Mouse (Mus musculus): ENCODE results near the gene Spg20. TPM values are rescaled to one million over a fixed set of nuclear protein-coding genes. Genes with fewer than 3 reads are reported as not detected.

Gene Spg20
- polyA plus RNA-seq, 1 experiment from 2014 or later: 31.1 TPM

DNA sequence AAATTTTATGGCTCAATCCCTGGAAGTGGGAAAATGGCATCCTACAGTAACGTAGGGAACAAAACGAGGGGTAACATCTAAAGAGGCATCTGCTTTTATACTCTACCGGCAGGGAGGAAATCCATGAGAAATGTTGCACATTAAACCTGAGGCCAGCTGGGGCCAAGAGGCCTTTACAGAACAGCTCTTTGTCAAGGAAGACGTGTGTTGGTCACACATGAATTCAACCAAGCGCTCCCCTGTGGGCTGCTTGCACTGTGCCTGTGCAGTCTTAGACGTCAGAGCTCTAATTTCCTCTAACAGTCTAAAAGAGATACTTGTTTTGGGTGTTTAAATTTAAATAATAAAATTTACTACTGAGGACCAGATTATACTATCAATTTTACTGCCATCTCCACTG is 33.7 kb upstream of the Spg20 start:
- Histone ChIP-seq H3K4me2 (ENCODE audit: low read depth, low read length) (no peak overlapping the region), H3K36me3 (ENCODE audit: control insufficient read depth, insufficient read depth, low read length) (no peaks in the 10 kb centered on the region), H3K27me3 (replicated peaks; ENCODE audit: control insufficient read depth, insufficient read depth, low read length) (no peaks in the 10 kb centered on the region), H3K9me3 (ENCODE audit: control insufficient read depth, low read length) (no peaks in the 10 kb centered on the region), H3K27ac (ENCODE audit: low read length) (no peak overlapping the region), H3K9ac (ENCODE audit: low read depth, low read length) (no peak overlapping the region), H3K4me3 (ENCODE audit: low read length) (no peak overlapping the region), H3K4me1 (ENCODE audit: control insufficient read depth, insufficient read depth, low read length) (no peaks in the 10 kb centered on the region)
- 57% methylated on average over 6 of the region's 6 CpGs for WGBS
- no peak for ATAC-seq

DNA sequence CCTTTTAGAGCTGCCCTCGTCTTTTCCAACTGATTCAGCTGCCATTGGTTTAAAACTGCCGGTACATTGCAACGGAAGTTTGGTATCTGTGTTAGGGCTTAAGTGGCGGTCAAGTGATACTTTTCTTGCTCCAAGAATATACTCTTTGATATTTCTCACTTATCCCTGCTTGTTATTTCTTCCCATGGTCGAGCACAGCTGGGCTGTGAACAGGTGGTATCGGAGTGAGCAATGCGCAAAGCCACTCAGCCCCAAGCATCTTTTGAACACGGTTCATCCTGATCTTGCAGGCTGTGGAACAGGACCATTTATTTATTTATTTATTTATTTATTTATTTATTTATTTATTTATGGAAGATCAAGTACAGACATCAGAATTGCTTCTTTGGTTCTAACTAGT is 32.3 kb upstream of the Spg20 start:
- H3K4me2 ChIP-seq (ENCODE audit: low read depth, low read length): no peak overlapping the region
- no peak overlapping the region for H3K27ac ChIP-seq (ENCODE audit: low read length)
- 77% methylated on average over 8 of the region's 8 CpGs for WGBS
- 0 out of 2 replicates have a peak, but pooled peaks have one; percentile 19 for ATAC-seq
- H3K4me1 ChIP-seq (ENCODE audit: control insufficient read depth, insufficient read depth, low read length): no peaks in the 10 kb centered on the region
- no peaks in the 10 kb centered on the region for H3K9me3 ChIP-seq (ENCODE audit: control insufficient read depth, low read length)
- H3K36me3 ChIP-seq (ENCODE audit: control insufficient read depth, insufficient read depth, low read length): no peaks in the 10 kb centered on the region
- no peaks in the 10 kb centered on the region for H3K27me3 ChIP-seq (replicated peaks; ENCODE audit: control insufficient read depth, insufficient read depth, low read length)
- no peak overlapping the region for H3K9ac ChIP-seq (ENCODE audit: low read depth, low read length)
- no peak overlapping the region for H3K4me3 ChIP-seq (ENCODE audit: low read length)

DNA sequence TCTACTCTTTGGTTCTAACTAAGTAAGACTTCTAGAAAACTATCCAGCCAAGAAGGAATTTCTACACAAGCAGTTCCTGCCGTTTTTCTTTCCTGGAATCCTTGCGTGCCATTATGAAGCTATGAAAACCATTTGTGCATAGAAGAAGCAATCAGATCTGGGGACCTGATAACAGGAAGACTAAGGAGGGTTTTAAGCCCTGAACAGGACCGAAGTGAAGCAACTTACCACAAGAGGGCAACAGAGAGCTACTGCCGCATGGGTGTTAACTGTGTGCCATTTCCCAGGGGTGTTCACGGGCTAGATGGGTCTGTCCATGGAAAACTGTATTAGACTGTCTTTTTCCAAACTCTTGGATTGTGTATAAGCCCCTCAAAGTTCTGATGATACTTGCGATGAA is 31.9 kb upstream of the Spg20 start:
- Histone ChIP-seq H3K36me3 (ENCODE audit: control insufficient read depth, insufficient read depth, low read length) (no peaks in the 10 kb centered on the region), H3K27me3 (replicated peaks; ENCODE audit: control insufficient read depth, insufficient read depth, low read length) (no peaks in the 10 kb centered on the region), H3K4me1 (ENCODE audit: control insufficient read depth, insufficient read depth, low read length) (no peaks in the 10 kb centered on the region), H3K9me3 (ENCODE audit: control insufficient read depth, low read length) (no peaks in the 10 kb centered on the region), H3K9ac (ENCODE audit: low read depth, low read length) (no peak overlapping the region), H3K27ac (ENCODE audit: low read length) (no peak overlapping the region), H3K4me2 (ENCODE audit: low read depth, low read length) (no peak overlapping the region), H3K4me3 (ENCODE audit: low read length) (no peak overlapping the region)
- 16% methylated on average over 6 of the region's 6 CpGs for WGBS
- ATAC-seq: peak; percentile 86

DNA sequence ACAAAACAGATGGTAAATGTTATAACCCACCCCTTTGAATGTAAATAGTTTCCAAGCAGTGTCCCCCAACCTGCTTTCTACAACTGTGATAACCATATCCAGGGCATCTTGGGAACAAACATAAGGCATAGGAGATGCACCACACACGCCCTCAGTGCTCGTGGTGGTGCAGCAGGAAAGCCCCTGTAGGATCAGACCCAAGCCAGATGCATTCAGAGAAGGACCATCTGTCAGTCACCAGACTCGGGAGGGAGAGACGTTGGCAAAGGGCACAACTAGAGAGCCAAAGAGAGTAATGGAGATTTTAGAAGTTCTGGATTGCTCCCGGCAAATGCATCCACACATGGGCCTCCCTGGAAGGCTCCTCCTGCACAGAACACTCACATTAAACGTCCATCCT is 27.1 kb upstream of the Spg20 start:
- no peak for ATAC-seq
- no peak overlapping the region for H3K4me2 ChIP-seq (ENCODE audit: low read depth, low read length)
- H3K27ac ChIP-seq (ENCODE audit: low read length): no peak overlapping the region
- no peaks in the 10 kb centered on the region for H3K27me3 ChIP-seq (replicated peaks; ENCODE audit: control insufficient read depth, insufficient read depth, low read length)
- H3K9me3 ChIP-seq (ENCODE audit: control insufficient read depth, low read length): no peaks in the 10 kb centered on the region
- 61% methylated on average over 6 of the region's 6 CpGs for WGBS
- no peak overlapping the region for H3K4me3 ChIP-seq (ENCODE audit: low read length)
- no peak overlapping the region for H3K9ac ChIP-seq (ENCODE audit: low read depth, low read length)
- H3K36me3 ChIP-seq (ENCODE audit: control insufficient read depth, insufficient read depth, low read length): no peaks in the 10 kb centered on the region
- H3K4me1 ChIP-seq (ENCODE audit: control insufficient read depth, insufficient read depth, low read length): no peaks in the 10 kb centered on the region

DNA sequence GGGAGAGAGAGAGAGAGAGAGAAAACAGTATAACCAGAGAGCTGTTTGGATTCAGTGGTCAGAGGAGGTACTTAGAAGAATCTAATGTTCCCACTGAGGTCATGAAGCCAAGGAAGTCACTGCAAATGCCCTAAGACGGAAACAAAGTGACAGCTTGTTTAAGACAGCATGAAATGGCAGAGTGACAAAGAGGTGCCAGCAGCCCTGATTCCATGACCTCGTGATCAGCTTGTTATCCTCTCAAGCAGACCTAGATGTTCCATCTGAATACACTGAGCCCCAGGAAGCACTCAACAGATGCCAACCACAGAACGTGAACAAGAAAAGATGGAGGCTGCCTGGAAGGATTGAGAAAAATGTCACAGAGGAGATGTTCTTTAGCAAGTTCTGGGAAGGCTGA is 26.2 kb upstream of the Spg20 start:
- Histone ChIP-seq H3K4me1 (ENCODE audit: control insufficient read depth, insufficient read depth, low read length) (0 out of 2 replicates have a peak, but pooled peaks cover 3% of the 10 kb centered on the region), H3K36me3 (ENCODE audit: control insufficient read depth, insufficient read depth, low read length) (no peaks in the 10 kb centered on the region), H3K9me3 (ENCODE audit: control insufficient read depth, low read length) (no peaks in the 10 kb centered on the region), H3K9ac (ENCODE audit: low read depth, low read length) (no peak overlapping the region), H3K27ac (ENCODE audit: low read length) (no peak overlapping the region), H3K4me2 (ENCODE audit: low read depth, low read length) (no peak overlapping the region), H3K27me3 (replicated peaks; ENCODE audit: control insufficient read depth, insufficient read depth, low read length) (no peaks in the 10 kb centered on the region), H3K4me3 (ENCODE audit: low read length) (no peak overlapping the region)
- 65% methylated on average over 3 of the region's 3 CpGs for WGBS
- ATAC-seq: no peak

DNA sequence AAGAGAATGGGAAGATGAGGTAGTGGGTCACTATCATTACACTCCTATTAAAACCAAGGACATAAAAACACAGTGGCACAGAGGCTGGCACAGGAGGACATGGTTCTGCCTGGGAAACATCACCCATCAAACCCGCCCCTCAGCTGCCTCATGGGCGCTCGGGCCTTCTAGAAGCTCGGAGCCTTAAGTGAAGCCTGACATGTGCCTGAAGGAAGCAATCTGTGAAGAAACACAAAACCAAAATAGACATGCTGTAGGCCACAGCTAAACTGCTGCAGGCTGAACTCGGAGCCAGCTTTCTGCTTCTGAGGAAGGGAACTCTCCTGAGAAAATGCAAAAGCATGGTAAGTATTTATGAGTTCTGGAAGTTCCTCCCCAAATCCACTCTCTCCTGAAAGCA is 25.0 kb upstream of the Spg20 start:
- WGBS: 90% methylated on average over 5 of the region's 5 CpGs
- H3K4me1 ChIP-seq (ENCODE audit: control insufficient read depth, insufficient read depth, low read length): 0 out of 2 replicates have a peak, but pooled peaks cover 3% of the 10 kb centered on the region

DNA sequence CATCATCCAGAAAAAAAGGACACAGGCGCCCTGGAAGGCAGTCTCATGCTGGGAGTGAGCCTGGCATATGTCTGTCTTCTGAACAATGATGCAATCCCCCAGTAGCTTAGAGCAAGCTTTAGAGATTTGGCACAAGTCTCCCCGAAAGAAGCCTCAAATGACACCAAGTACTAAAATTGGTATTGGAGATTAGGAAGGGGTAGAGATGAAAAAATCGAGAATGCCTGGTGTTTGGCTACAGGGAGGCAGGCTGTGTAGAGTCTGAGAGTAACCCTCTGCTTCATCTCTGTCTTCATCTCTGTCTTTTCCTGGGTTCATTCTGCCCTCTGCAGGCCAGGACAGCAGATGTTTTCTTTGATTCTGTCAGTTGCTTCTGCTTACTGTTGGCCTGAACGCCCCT is 24.5 kb upstream of the Spg20 start:
- Histone ChIP-seq H3K4me3 (ENCODE audit: low read length) (no peak overlapping the region), H3K27ac (ENCODE audit: low read length) (no peak overlapping the region), H3K9ac (ENCODE audit: low read depth, low read length) (no peak overlapping the region), H3K9me3 (ENCODE audit: control insufficient read depth, low read length) (no peaks in the 10 kb centered on the region), H3K27me3 (replicated peaks; ENCODE audit: control insufficient read depth, insufficient read depth, low read length) (no peaks in the 10 kb centered on the region), H3K36me3 (ENCODE audit: control insufficient read depth, insufficient read depth, low read length) (no peaks in the 10 kb centered on the region), H3K4me1 (ENCODE audit: control insufficient read depth, insufficient read depth, low read length) (0 out of 2 replicates have a peak, but pooled peaks cover 3% of the 10 kb centered on the region), H3K4me2 (ENCODE audit: low read depth, low read length) (no peak overlapping the region)
- ATAC-seq: no peak
- WGBS: 69% methylated on average over 4 of the region's 4 CpGs

More for the DNA sequence above, 25.0 kb upstream of the Spg20 start:
- Histone ChIP-seq H3K9me3 (ENCODE audit: control insufficient read depth, low read length) (no peaks in the 10 kb centered on the region), H3K9ac (ENCODE audit: low read depth, low read length) (no peak overlapping the region), H3K4me2 (ENCODE audit: low read depth, low read length) (no peak overlapping the region), H3K27me3 (replicated peaks; ENCODE audit: control insufficient read depth, insufficient read depth, low read length) (no peaks in the 10 kb centered on the region), H3K4me3 (ENCODE audit: low read length) (no peak overlapping the region), H3K36me3 (ENCODE audit: control insufficient read depth, insufficient read depth, low read length) (no peaks in the 10 kb centered on the region), H3K27ac (ENCODE audit: low read length) (no peak overlapping the region)
- ATAC-seq: no peak

DNA sequence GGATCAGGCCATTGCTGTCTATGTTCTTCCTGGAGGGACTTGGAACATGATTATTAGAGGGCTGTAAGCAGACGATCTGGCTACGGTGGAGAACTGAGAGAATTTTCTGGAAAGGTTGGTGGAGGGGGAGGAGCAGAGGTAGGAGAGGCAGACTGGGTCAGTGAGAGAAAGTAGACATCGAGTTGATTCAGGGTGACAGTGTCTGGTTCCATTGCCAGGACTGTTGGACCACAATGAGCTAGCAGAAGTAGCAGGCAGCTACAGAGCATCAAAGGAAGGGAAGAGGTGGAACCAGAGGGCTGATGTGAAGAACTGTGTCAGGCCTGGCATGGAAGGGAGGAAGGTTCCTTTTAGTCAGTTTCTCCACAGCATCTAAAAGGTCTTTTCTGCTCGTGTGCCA is 23.5 kb upstream of the Spg20 start:
- Histone ChIP-seq H3K4me1 (ENCODE audit: control insufficient read depth, insufficient read depth, low read length) (0 out of 2 replicates have a peak, but pooled peaks cover 3% of the 10 kb centered on the region), H3K9me3 (ENCODE audit: control insufficient read depth, low read length) (no peaks in the 10 kb centered on the region), H3K4me2 (ENCODE audit: low read depth, low read length) (no peak overlapping the region), H3K27me3 (replicated peaks; ENCODE audit: control insufficient read depth, insufficient read depth, low read length) (no peaks in the 10 kb centered on the region), H3K27ac (ENCODE audit: low read length) (peak overlapping the region; percentile 71; the same call in 1 of the 2 replicates), H3K36me3 (ENCODE audit: control insufficient read depth, insufficient read depth, low read length) (no peaks in the 10 kb centered on the region), H3K9ac (ENCODE audit: low read depth, low read length) (no peak overlapping the region), H3K4me3 (ENCODE audit: low read length) (no peak overlapping the region)
- WGBS: 62% methylated on average over 4 of the region's 4 CpGs
- ATAC-seq: no peak

DNA sequence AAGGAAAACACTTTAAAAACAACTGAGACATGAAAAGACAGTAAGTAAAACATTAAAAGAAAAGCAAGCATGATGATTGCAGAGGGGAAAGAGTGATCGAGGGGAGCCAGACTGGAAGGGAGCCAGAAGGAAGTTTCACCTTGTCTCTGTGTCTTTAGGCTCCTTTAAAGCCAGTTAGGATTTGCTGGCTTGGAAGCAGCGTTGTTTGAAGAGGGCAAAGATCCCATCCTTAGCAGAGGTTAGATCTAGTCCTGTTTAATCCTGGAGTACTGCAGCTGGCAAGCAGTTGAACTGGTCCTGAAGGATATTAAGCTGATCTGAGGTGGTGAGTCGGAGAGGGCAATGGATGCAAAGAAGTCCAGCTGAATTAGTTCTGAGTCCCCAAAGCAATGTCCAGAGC is 23.1 kb upstream of the Spg20 start:
- 51% methylated on average over 3 of the region's 3 CpGs for WGBS
- peak; percentile 63 for ATAC-seq
- no peak overlapping the region for H3K9ac ChIP-seq (ENCODE audit: low read depth, low read length)

DNA sequence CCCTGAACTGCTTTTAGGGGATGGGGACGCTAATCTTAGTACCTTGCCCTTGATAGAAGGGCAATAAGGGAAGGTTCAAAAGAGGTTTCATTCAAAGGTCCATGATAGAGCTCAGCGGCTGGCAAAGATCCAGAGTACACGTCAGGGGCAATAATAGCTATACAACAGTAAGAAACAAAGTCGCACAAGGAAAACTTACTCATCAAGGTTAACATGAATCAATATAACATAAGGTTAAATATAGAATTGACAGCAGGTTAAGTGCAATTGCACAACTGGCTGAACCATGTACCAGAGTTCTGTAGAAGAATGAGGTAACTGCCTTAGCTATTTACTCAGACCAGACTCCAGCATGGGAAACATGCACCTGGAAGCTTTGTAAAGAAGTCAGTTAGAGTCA is 22.6 kb upstream of the Spg20 start:
- H3K9ac ChIP-seq (ENCODE audit: low read depth, low read length): no peak overlapping the region
- no peaks in the 10 kb centered on the region for H3K36me3 ChIP-seq (ENCODE audit: control insufficient read depth, insufficient read depth, low read length)
- no peak overlapping the region for H3K4me3 ChIP-seq (ENCODE audit: low read length)
- 53% methylated on average over 4 of the region's 4 CpGs for WGBS
- peak; percentile 95 for ATAC-seq
- H3K4me1 ChIP-seq (ENCODE audit: control insufficient read depth, insufficient read depth, low read length): 0 out of 2 replicates have a peak, but pooled peaks cover 3% of the 10 kb centered on the region
- H3K27me3 ChIP-seq (replicated peaks; ENCODE audit: control insufficient read depth, insufficient read depth, low read length): no peaks in the 10 kb centered on the region
- H3K4me2 ChIP-seq (ENCODE audit: low read depth, low read length): no peak overlapping the region
- no peaks in the 10 kb centered on the region for H3K9me3 ChIP-seq (ENCODE audit: control insufficient read depth, low read length)
- H3K27ac ChIP-seq (ENCODE audit: low read length): peak overlapping the region; percentile 71

More for the DNA sequence above, 23.1 kb upstream of the Spg20 start:
- no peak overlapping the region for H3K4me2 ChIP-seq (ENCODE audit: low read depth, low read length)
- 0 out of 2 replicates have a peak, but pooled peaks cover 3% of the 10 kb centered on the region for H3K4me1 ChIP-seq (ENCODE audit: control insufficient read depth, insufficient read depth, low read length)
- H3K4me3 ChIP-seq (ENCODE audit: low read length): no peak overlapping the region
- H3K9me3 ChIP-seq (ENCODE audit: control insufficient read depth, low read length): no peaks in the 10 kb centered on the region
- no peaks in the 10 kb centered on the region for H3K27me3 ChIP-seq (replicated peaks; ENCODE audit: control insufficient read depth, insufficient read depth, low read length)
- no peaks in the 10 kb centered on the region for H3K36me3 ChIP-seq (ENCODE audit: control insufficient read depth, insufficient read depth, low read length)
- H3K27ac ChIP-seq (ENCODE audit: low read length): peak overlapping the region; percentile 71
